Mouse (Mus musculus) embryonic facial prominence, embryonic 15.5 days (tissue): ENCODE results near the gene Hmgcl. TPM values are rescaled to one million over a fixed set of nuclear protein-coding genes. Genes with fewer than 3 reads are reported as not detected.

ENCODE experiments used
- ATAC-seq: fragments of 200-750 bp; cut with Nextera tagmentation; 2 replicates; pipeline ENCODE4 v1.8.0; 2017; ENCODE audit warnings: low read depth, moderate TSS enrichment; ENCODE audit not compliant: insufficient number of reproducible peaks, low FRiP score, low TSS enrichment
- H3K27ac ChIP-seq: fragments of 300-500 bp; sonication (generic); replicated peaks from 2 replicates; pipeline ENCODE4 v1.5.1; 2015; ENCODE audit warnings: mild to moderate bottlenecking, inconsistent platforms
- H3K27me3 ChIP-seq: fragments of 300-500 bp; sonication (generic); 2 replicates; pipeline ENCODE4 v1.6.1; 2015; ENCODE audit warnings: inconsistent platforms
- H3K36me3 ChIP-seq: fragments of 300-500 bp; sonication (generic); 2 replicates; pipeline ENCODE4 v1.6.1; 2015; ENCODE audit warnings: mild to moderate bottlenecking, inconsistent platforms
- H3K4me1 ChIP-seq: fragments of 300-500 bp; sonication (generic); 2 replicates; pipeline ENCODE4 v1.6.1; 2015; ENCODE audit warnings: inconsistent platforms
- H3K4me2 ChIP-seq: fragments of 300-500 bp; sonication (generic); replicated peaks from 2 replicates; pipeline ENCODE4 v1.6.1; 2015; ENCODE audit warnings: mild to moderate bottlenecking, inconsistent platforms
- H3K4me3 ChIP-seq: fragments of 300-500 bp; sonication (generic); replicated peaks from 2 replicates; pipeline ENCODE4 v1.5.1; 2015; ENCODE audit warnings: mild to moderate bottlenecking, inconsistent platforms
- H3K9ac ChIP-seq: fragments of 300-500 bp; sonication (generic); 2 replicates; pipeline ENCODE4 v1.6.1; 2015; ENCODE audit warnings: inconsistent platforms
- H3K9me3 ChIP-seq: fragments of 300-500 bp; sonication (generic); replicated peaks from 2 replicates; pipeline ENCODE4 v1.6.1; 2016; ENCODE audit warnings: inconsistent platforms
- WGBS: fragments of 180-500 bp; shearing (Covaris S2); methylation state at CpG from one replicate; pipeline ENCODE4 v1.1.7; 2015; 5-methylcytosine and 5-hydroxymethylcytosine counted together
- polyA plus RNA-seq: library from polyadenylated mRNA; unstranded; fragments of >200 nt; fragmentation: Nextera tagmentation; extraction: Ambion mirVana; gene quantifications from 2 replicates; pipeline ENCODE4 v1.2.1, GENCODE M21; 2015

Hmgcl gene
- polyA plus RNA-seq, 1 experiment from 2014 or later, result 78.2 TPM

DNA sequence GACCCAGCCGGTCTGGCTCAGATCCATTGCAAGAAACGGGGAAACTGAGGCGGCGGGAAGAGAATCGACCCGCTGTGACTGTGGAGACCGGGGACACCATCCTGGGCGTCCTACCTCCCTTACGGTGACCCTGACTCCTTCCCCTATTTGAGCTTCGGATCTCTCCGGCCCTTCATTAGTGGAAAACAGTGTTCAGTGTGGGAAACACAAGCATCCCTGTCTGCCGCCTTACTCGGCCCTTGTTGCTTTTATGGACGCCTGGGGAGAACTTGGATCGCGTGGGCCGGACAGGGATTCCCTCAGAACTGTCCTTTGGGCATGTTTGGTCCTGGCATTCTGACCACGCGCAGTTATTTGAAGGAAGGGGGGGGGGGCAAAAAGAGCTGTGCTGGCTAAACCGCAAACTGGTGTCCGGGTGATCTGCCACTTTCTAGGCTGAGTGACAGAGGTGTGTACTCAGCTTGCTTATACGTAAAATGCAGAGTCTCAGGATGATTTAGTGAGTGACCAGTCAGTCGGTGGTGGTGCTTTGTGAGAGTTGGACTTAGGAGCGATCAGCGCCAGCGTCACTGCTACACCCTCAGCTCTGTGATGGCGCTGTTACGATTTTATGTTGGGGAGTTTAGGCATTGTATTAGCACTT lies 532 bp downstream of the Hmgcl start:
- ATAC-seq, result peak; percentile 20
- Histone ChIP-seq H3K4me2 (peak overlapping the region; percentile 69), H3K4me1 (peaks cover 21% of the 10 kb centered on the region), H3K4me3 (peak overlapping the region; percentile 93), H3K27ac (peak overlapping the region; percentile 60), H3K36me3 (peaks cover 13% of the 10 kb centered on the region), H3K9ac (peak overlapping the region; percentile 83), H3K27me3 (no peaks in the 10 kb centered on the region), H3K9me3 (0 out of 2 replicates have a peak, but pooled peaks cover 4% of the 10 kb centered on the region)
- under 1% methylated on average over 28 of the region's 28 CpGs for WGBS

DNA sequence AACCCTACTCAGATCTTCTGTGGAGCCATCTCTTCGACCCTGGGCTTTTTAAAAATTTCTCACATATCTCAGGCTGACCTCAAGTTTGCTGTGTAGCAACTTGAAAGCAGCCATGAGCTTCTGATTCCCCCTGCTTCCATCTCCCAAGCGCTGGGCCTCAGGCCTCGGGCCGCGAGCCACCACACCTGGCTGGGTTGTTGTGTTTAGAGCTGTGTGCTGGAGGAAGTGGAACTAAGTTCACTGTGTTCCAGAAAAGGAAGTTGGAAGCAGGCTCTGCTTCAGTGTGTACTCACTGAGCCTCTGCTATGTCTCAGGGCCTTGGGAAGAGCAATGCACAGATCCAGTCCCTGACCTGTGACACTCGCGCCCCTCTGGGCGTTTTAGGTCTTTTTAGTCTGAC lies 1.9 kb downstream of the Hmgcl start:
- 87% methylated on average over 8 of the region's 8 CpGs for WGBS
- Histone ChIP-seq H3K36me3 (peaks cover 24% of the 10 kb centered on the region), H3K9ac (no peak overlapping the region), H3K4me1 (peaks cover 21% of the 10 kb centered on the region), H3K27me3 (no peaks in the 10 kb centered on the region), H3K27ac (no peak overlapping the region), H3K9me3 (0 out of 2 replicates have a peak, but pooled peaks cover 4% of the 10 kb centered on the region), H3K4me3 (no peak overlapping the region), H3K4me2 (no peak overlapping the region)
- no peak for ATAC-seq

DNA sequence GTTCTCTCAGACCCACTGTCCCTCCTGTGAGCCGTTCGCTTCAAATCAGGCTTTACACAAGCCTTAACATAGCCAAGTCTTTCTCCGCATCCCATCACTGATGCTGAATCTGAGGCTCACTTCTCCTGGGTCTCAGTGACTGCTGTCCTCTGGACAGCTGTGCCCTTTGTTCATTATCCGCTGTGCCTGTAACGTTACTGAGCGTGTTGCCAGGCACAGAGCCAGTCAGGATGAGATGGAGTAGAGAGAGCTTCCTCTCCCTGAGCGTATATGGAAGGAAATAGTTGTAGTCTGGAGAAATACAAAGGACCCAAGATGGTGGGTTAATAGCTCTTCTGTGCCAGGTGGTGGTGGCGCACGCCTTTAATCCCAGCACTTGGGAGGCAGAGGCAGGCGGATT lies 3.2 kb downstream of the Hmgcl start:
- Histone ChIP-seq H3K4me3 (no peak overlapping the region), H3K36me3 (peaks cover 30% of the 10 kb centered on the region), H3K9me3 (0 out of 2 replicates have a peak, but pooled peaks cover 4% of the 10 kb centered on the region), H3K4me2 (no peak overlapping the region), H3K27ac (no peak overlapping the region), H3K4me1 (peaks cover 21% of the 10 kb centered on the region), H3K27me3 (no peaks in the 10 kb centered on the region), H3K9ac (no peak overlapping the region)
- WGBS, result 84% methylated on average over 10 of the region's 10 CpGs
- ATAC-seq, result no peak

DNA sequence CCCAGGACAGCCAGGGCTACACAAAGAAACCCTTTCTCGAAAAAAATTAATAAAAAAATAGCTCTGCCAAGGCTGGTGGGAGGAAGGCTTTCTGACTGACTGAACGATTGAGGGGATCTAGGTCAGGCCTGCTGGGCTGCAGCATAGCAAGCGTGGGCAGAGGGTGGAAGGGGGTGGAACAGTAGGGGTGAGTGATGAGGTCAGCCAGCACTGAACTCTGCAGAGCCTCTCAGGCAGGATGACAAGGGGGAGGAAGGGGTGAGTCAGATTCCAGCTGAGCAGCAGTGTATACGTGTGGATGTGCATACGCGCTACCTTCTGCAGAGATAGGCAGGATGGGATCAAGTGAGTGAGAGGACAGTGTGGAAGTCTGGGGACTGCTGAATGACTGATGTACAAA lies 3.7 kb downstream of the Hmgcl start:
- Histone ChIP-seq H3K36me3 (peaks cover 32% of the 10 kb centered on the region), H3K9me3 (0 out of 2 replicates have a peak, but pooled peaks cover 4% of the 10 kb centered on the region), H3K27me3 (no peaks in the 10 kb centered on the region), H3K9ac (no peak overlapping the region), H3K27ac (no peak overlapping the region), H3K4me2 (no peak overlapping the region), H3K4me3 (no peak overlapping the region), H3K4me1 (peaks cover 21% of the 10 kb centered on the region)
- no peak for ATAC-seq
- 71% methylated on average over 6 of the region's 6 CpGs for whole genome bisulfite sequencing

DNA sequence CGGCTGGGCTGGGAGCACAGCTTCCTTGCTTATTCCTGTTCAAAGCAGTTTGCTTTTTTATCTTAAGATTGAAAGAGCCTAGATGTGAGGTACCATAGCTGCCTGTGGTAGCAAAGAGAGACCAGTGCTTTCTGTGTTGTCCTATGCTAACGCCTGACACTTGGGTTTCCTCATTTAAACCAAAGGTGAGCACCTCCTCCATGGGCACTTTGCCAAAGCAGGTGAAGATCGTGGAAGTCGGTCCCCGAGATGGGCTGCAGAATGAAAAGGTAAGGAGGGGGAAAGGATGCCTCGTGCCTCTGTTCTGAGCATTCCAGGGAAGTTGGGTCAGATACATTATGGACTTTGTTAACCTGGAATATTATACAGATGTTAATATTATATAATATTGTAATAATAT lies 4.1 kb downstream of the Hmgcl start:
- H3K36me3 ChIP-seq, result peaks cover 36% of the 10 kb centered on the region
- no peak for ATAC-seq
- no peak overlapping the region for H3K27ac ChIP-seq
- 82% methylated on average over 6 of the region's 6 CpGs for WGBS
- H3K9me3 ChIP-seq, result 0 out of 2 replicates have a peak, but pooled peaks cover 4% of the 10 kb centered on the region
- no peak overlapping the region for H3K9ac ChIP-seq
- no peaks in the 10 kb centered on the region for H3K27me3 ChIP-seq
- H3K4me3 ChIP-seq, result no peak overlapping the region
- peaks cover 21% of the 10 kb centered on the region for H3K4me1 ChIP-seq
- no peak overlapping the region for H3K4me2 ChIP-seq

DNA sequence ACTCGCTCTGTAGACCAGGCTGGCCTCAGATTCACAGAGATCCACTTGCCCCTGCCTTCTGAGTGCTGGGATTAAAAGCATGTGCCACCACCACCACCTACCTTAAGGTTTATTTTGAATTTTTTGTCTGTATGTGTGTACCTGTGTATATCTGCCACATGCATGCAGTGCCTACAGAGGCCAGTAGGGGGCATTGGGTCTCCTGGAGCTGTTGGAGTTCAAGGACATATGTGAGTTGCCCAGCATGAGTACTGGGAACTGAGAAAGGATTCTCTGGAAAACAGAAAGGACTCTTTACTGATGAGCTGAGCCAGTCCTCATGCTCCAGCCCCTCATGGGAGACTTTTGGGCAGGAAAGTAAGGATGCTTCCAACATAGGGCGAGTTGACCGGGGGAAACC lies 5.3 kb downstream of the Hmgcl start:
- no peaks in the 10 kb centered on the region for H3K27me3 ChIP-seq
- WGBS, result 95% methylated on average over 3 of the region's 3 CpGs
- H3K9ac ChIP-seq, result no peak overlapping the region
- no peak for ATAC-seq
- H3K36me3 ChIP-seq, result peaks cover 44% of the 10 kb centered on the region
- no peak overlapping the region for H3K27ac ChIP-seq
- H3K9me3 ChIP-seq, result 0 out of 2 replicates have a peak, but pooled peaks cover 4% of the 10 kb centered on the region
- H3K4me2 ChIP-seq, result no peak overlapping the region
- peaks cover 15% of the 10 kb centered on the region for H3K4me1 ChIP-seq
- no peak overlapping the region for H3K4me3 ChIP-seq

DNA sequence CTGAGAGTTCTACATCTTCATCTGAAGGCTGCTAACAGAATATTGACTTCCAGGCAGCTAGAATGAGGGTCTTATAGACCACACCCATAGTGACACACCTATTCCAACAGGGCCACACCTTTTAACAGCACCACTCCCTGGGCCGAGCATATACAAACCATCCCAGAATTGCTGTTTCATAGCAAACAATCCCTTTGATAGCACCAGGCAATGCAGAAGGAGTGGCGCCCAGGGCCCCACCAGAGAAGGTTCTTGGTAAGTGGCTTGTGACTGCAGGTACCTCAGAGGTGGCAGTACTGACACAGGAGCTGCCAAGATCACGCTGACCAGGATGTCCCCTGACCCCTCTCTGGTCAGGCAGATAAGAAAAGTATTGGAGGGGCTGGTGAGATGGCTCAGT lies 6.9 kb downstream of the Hmgcl start:
- peaks cover 57% of the 10 kb centered on the region for H3K36me3 ChIP-seq
- peaks cover 5% of the 10 kb centered on the region for H3K4me1 ChIP-seq
- no peak overlapping the region for H3K27ac ChIP-seq
- H3K9me3 ChIP-seq, result 0 out of 2 replicates have a peak, but pooled peaks cover 4% of the 10 kb centered on the region
- no peak for ATAC-seq
- H3K4me2 ChIP-seq, result no peak overlapping the region
- no peak overlapping the region for H3K9ac ChIP-seq
- 82% methylated on average over 3 of the region's 3 CpGs for WGBS
- no peaks in the 10 kb centered on the region for H3K27me3 ChIP-seq
- H3K4me3 ChIP-seq, result no peak overlapping the region

- Histone ChIP-seq H3K36me3 (peaks cover 63% of the 10 kb centered on the region), H3K9ac (no peak overlapping the region), H3K4me3 (no peak overlapping the region), H3K27ac (no peak overlapping the region), H3K27me3 (no peaks in the 10 kb centered on the region), H3K4me2 (no peak overlapping the region), H3K4me1 (no peaks in the 10 kb centered on the region), H3K9me3 (0 out of 2 replicates have a peak, but pooled peaks cover 4% of the 10 kb centered on the region)
- ATAC-seq, result no peak
- WGBS, result 11% methylated on average over 2 of the region's 2 CpGs
Observed at GRCm38 (mm10) chr4:135954241-135954640, 8.0 kb downstream of the Hmgcl start.

GRCm38 (mm10) chr4:135955886-135956285 lies 9.6 kb downstream of the Hmgcl start:
- H3K4me1 ChIP-seq, result no peaks in the 10 kb centered on the region
- no peak overlapping the region for H3K4me3 ChIP-seq
- no peaks in the 10 kb centered on the region for H3K27me3 ChIP-seq
- 89% methylated on average over 9 of the region's 9 CpGs for WGBS
- no peak for ATAC-seq
- peaks cover 79% of the 10 kb centered on the region for H3K36me3 ChIP-seq
- H3K4me2 ChIP-seq, result no peak overlapping the region
- no peak overlapping the region for H3K27ac ChIP-seq
- 0 out of 2 replicates have a peak, but pooled peaks cover 3% of the 10 kb centered on the region for H3K9me3 ChIP-seq
- H3K9ac ChIP-seq, result no peak overlapping the region

GRCm38 (mm10) chr4:135958354-135958753 lies 12.1 kb downstream of the Hmgcl start:
- Histone ChIP-seq H3K36me3 (peaks cover 72% of the 10 kb centered on the region), H3K9me3 (no peaks in the 10 kb centered on the region), H3K4me3 (no peak overlapping the region), H3K27me3 (no peaks in the 10 kb centered on the region), H3K4me2 (no peak overlapping the region), H3K4me1 (peaks cover 7% of the 10 kb centered on the region), H3K27ac (no peak overlapping the region), H3K9ac (no peak overlapping the region)
- ATAC-seq, result no peak
- 62% methylated on average over 8 of the region's 8 CpGs for WGBS

DNA sequence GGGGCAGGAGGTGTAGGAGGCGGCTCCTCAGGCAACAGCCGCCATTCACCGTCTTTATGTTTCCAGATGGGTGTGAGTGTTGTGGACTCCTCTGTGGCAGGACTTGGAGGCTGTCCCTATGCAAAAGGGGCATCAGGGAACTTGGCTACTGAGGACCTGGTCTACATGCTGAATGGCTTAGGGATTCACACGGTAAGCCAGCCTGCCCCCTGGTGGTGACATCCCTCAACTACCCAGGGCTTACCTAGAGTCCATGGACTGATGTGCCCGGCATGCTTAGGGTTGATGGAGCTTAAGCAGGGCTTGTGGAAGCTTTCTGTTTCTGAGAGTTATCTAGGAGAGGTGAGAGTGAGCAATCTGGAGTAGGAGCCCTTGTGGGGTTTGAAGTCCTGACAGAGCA lies 14.5 kb downstream of the Hmgcl start:
- Histone ChIP-seq H3K9me3 (no peaks in the 10 kb centered on the region), H3K27me3 (no peaks in the 10 kb centered on the region), H3K36me3 (peaks cover 60% of the 10 kb centered on the region), H3K4me3 (no peak overlapping the region), H3K27ac (no peak overlapping the region), H3K4me1 (peaks cover 17% of the 10 kb centered on the region), H3K4me2 (no peak overlapping the region), H3K9ac (no peak overlapping the region)
- ATAC-seq, result no peak
- WGBS, result 28% methylated on average over 5 of the region's 5 CpGs

- Histone ChIP-seq H3K36me3 (peaks cover 63% of the 10 kb centered on the region), H3K4me2 (no peak overlapping the region), H3K4me1 (peaks cover 17% of the 10 kb centered on the region), H3K27ac (no peak overlapping the region), H3K9me3 (no peaks in the 10 kb centered on the region), H3K27me3 (no peaks in the 10 kb centered on the region), H3K4me3 (no peak overlapping the region), H3K9ac (no peak overlapping the region)
- 89% methylated on average over 5 of the region's 5 CpGs for WGBS
- no peak for ATAC-seq
Observed at GRCm38 (mm10) chr4:135961709-135962108, 15.5 kb downstream of the Hmgcl start.
